Mouse (Mus musculus): ENCODE measurements at regions not wholly inside any gene's neighbourhood (a gene's known extent, or its start where the extent isn't known, plus 50 kb on each side); places are given as distances from the start of the nearest gene placed in this dataset.

DNA sequence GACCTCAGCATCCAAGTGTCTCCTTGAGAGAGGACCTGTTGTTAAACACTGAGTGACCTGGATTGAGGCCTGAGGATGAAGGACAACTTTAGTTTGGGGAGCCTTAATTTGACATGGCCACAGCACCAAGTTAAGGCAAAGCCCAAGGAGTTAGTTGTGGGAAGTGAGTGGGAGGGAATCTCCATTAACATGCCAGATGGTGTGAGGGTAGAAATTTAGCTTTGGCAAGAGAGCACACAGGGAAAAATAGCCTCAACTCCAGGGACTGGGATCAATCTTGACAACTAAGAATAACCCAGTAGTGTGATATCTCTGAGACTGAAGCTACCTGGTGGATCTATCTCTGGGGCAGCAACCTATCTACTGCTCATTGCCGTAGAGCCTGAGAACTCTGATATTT is 105.4 kb downstream of the Ahr start:
- H3K36me3 ChIP-seq (ENCODE audit: control insufficient read depth, insufficient read depth, low read length), result no peaks in the 10 kb centered on the region
- H3K27ac ChIP-seq (ENCODE audit: control insufficient read depth, insufficient read depth, low read depth, low read length), result no peak overlapping the region
- no peaks in the 10 kb centered on the region for H3K27me3 ChIP-seq (ENCODE audit: control insufficient read depth, insufficient read depth, low read length)
- no peaks in the 10 kb centered on the region for H3K4me1 ChIP-seq (ENCODE audit: control insufficient read depth, insufficient read depth, low read length)
- H3K4me3 ChIP-seq (ENCODE audit: control insufficient read depth, low read depth, low read length), result no peak overlapping the region
- TF ChIP-seq POLR2A (IDR thresholded peaks at IDR 0.05; ENCODE audit: control insufficient read depth, low read depth, low read length), result no peak
- TF ChIP-seq CTCF (IDR thresholded peaks at IDR 0.05; ENCODE audit: control insufficient read depth, insufficient read depth, insufficient replicate concordance, low read depth, low read length), result no peak

DNA sequence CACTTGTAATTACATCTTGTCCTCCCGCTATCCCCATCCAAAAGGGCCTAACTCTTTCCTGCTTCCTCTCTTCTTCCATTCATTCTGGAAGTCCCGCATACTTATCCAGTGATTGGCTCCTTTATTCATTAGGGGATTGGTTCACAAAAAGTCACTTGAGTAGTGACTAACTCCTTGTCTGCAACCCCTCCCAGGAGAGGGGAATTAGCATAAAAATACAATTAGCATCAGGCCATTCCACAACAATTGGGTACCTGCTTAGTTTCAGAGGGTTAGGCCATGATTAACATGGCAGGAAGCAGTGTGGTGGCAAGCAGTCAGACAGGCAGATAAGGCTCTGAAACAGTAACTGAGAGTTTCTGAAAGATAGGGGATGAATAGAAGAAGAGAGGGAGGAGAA is 115.6 kb downstream of the Ahr start:
- Histone ChIP-seq H3K4me3 (ENCODE audit: control insufficient read depth, low read depth, low read length) (no peak overlapping the region), H3K36me3 (ENCODE audit: control insufficient read depth, insufficient read depth, low read length) (no peaks in the 10 kb centered on the region), H3K27ac (ENCODE audit: control insufficient read depth, insufficient read depth, low read depth, low read length) (no peak overlapping the region), H3K4me1 (ENCODE audit: control insufficient read depth, insufficient read depth, low read length) (no peaks in the 10 kb centered on the region), H3K27me3 (ENCODE audit: control insufficient read depth, insufficient read depth, low read length) (no peaks in the 10 kb centered on the region)
- TF ChIP-seq POLR2A (IDR thresholded peaks at IDR 0.05; ENCODE audit: control insufficient read depth, low read depth, low read length) (no peak), CTCF (IDR thresholded peaks at IDR 0.05; ENCODE audit: control insufficient read depth, insufficient read depth, insufficient replicate concordance, low read depth, low read length) (no peak)

DNA sequence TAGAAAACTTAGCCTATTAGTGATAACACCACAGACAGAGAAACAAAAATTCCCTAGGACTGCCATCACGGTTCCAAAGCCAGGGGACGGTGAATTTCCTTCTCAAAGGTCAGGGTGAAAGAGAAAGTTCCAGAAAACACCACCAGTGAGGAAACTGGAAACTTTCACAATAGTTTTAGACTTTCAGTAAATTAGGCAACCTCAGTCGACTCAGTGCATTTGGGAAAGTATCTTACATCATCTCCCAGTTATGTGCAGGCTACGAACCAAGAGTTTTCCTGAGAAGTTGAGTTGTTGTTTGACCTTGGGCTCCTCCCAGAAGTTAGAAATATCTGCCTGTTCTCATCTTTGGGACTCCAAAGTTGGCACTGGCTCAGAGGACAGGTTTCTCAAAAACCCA is 116.9 kb downstream of the Ahr start:
- H3K4me3 ChIP-seq (ENCODE audit: control insufficient read depth, low read depth, low read length), result no peak overlapping the region
- no peaks in the 10 kb centered on the region for H3K27me3 ChIP-seq (ENCODE audit: control insufficient read depth, insufficient read depth, low read length)
- H3K4me1 ChIP-seq (ENCODE audit: control insufficient read depth, insufficient read depth, low read length), result no peaks in the 10 kb centered on the region
- no peaks in the 10 kb centered on the region for H3K36me3 ChIP-seq (ENCODE audit: control insufficient read depth, insufficient read depth, low read length)
- TF ChIP-seq POLR2A (IDR thresholded peaks at IDR 0.05; ENCODE audit: control insufficient read depth, low read depth, low read length) (no peak), CTCF (IDR thresholded peaks at IDR 0.05; ENCODE audit: control insufficient read depth, insufficient read depth, insufficient replicate concordance, low read depth, low read length) (no peak)
- no peak overlapping the region for H3K27ac ChIP-seq (ENCODE audit: control insufficient read depth, insufficient read depth, low read depth, low read length)

DNA sequence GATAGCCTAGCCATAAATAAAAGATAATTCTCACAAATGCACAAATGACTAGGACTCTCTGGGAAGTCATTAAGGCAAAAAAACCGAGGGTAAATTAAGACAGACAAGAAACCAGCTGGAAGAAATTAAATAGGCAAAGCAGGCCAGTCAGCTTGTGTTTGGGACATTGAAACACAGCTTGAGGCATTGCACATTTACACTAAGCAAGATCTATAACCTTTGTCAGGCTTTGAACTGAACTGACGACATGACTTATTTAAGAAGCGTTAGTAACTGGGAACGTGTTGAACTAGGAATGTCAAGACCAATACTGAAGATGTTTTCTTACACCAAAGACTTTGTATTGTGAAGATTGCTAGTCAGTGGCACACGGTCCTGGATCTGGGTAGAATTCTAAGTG is 118.3 kb downstream of the Ahr start:
- no peak overlapping the region for H3K4me3 ChIP-seq (ENCODE audit: control insufficient read depth, low read depth, low read length)
- H3K27ac ChIP-seq (ENCODE audit: control insufficient read depth, insufficient read depth, low read depth, low read length), result no peak overlapping the region
- H3K27me3 ChIP-seq (ENCODE audit: control insufficient read depth, insufficient read depth, low read length), result no peaks in the 10 kb centered on the region
- TF ChIP-seq CTCF (IDR thresholded peaks at IDR 0.05; ENCODE audit: control insufficient read depth, insufficient read depth, insufficient replicate concordance, low read depth, low read length) (no peak), POLR2A (IDR thresholded peaks at IDR 0.05; ENCODE audit: control insufficient read depth, low read depth, low read length) (no peak)
- no peaks in the 10 kb centered on the region for H3K36me3 ChIP-seq (ENCODE audit: control insufficient read depth, insufficient read depth, low read length)
- no peaks in the 10 kb centered on the region for H3K4me1 ChIP-seq (ENCODE audit: control insufficient read depth, insufficient read depth, low read length)

DNA sequence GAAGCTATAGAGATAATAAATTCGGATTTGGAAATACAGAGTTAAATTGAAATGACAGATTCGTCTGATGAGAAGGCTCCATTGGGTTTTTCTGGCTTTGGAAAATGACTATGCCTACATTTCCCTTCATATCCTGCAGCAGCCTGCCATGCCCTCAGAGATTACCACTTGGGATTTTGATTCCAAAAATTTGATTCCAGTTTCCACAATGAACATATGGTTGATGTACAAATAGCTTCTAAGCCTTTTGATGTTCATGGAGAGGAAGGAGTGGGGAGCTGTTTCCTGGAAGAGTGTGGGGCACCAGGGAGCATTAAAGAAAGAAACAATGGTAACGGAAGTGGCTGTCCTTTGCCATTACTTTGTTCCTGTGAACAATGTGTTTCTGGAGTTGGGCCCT is 122.1 kb downstream of the Ahr start:
- Histone ChIP-seq H3K27me3 (ENCODE audit: control insufficient read depth, insufficient read depth, low read length) (no peaks in the 10 kb centered on the region), H3K36me3 (ENCODE audit: control insufficient read depth, insufficient read depth, low read length) (no peaks in the 10 kb centered on the region), H3K4me1 (ENCODE audit: control insufficient read depth, insufficient read depth, low read length) (no peaks in the 10 kb centered on the region), H3K27ac (ENCODE audit: control insufficient read depth, insufficient read depth, low read depth, low read length) (no peak overlapping the region), H3K4me3 (ENCODE audit: control insufficient read depth, low read depth, low read length) (no peak overlapping the region)
- no peak for TF ChIP-seq POLR2A (IDR thresholded peaks at IDR 0.05; ENCODE audit: control insufficient read depth, low read depth, low read length)
- TF ChIP-seq CTCF (IDR thresholded peaks at IDR 0.05; ENCODE audit: control insufficient read depth, insufficient read depth, insufficient replicate concordance, low read depth, low read length), result no peak

DNA sequence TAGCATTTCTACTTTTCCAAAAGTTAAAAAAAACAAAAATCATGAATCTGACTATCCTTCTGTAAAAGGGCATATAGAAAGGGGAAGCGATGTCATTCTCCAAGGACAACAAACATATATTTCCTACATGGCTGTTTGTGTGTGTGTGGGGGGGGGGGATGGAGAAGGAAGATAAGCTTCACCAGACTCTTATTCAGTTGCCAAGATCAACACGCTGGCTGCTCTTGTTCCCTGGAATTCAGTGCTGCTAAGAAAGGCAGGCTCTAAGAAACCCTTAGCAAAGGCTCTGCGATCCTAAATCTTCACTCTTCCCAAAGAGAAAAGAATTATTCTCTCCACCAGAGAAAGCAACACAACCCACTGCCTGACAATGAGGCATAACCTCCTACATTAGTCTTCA is 126.4 kb downstream of the Ahr start:
- Histone ChIP-seq H3K4me1 (ENCODE audit: control insufficient read depth, insufficient read depth, low read length) (no peaks in the 10 kb centered on the region), H3K4me3 (ENCODE audit: control insufficient read depth, low read depth, low read length) (no peak overlapping the region), H3K36me3 (ENCODE audit: control insufficient read depth, insufficient read depth, low read length) (no peaks in the 10 kb centered on the region), H3K27ac (ENCODE audit: control insufficient read depth, insufficient read depth, low read depth, low read length) (no peak overlapping the region), H3K27me3 (ENCODE audit: control insufficient read depth, insufficient read depth, low read length) (no peaks in the 10 kb centered on the region)
- no peak for TF ChIP-seq POLR2A (IDR thresholded peaks at IDR 0.05; ENCODE audit: control insufficient read depth, low read depth, low read length)
- TF ChIP-seq CTCF (IDR thresholded peaks at IDR 0.05; ENCODE audit: control insufficient read depth, insufficient read depth, insufficient replicate concordance, low read depth, low read length), result no peak

DNA sequence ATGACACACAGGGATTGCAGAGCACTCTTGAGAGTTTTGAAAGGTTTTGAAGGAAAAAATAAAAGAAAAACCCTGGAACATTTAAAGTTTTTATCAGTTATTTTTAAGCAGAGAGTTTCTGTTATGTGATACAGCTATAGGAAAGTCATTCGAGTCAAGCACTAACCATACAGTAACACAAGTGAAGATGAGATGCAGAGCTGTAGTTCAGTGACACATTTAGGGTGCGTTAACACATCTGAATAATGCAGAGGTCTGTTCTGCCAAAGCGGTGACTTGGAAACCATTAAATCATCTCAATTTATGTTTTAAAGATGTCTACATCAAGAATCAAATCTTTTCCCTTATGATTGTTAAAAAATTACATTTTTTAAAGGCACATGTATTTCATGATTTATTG is 126.8 kb downstream of the Ahr start:
- no peaks in the 10 kb centered on the region for H3K27me3 ChIP-seq (ENCODE audit: control insufficient read depth, insufficient read depth, low read length)
- no peak overlapping the region for H3K27ac ChIP-seq (ENCODE audit: control insufficient read depth, insufficient read depth, low read depth, low read length)
- TF ChIP-seq CTCF (IDR thresholded peaks at IDR 0.05; ENCODE audit: control insufficient read depth, insufficient read depth, insufficient replicate concordance, low read depth, low read length), result no peak
- H3K36me3 ChIP-seq (ENCODE audit: control insufficient read depth, insufficient read depth, low read length), result no peaks in the 10 kb centered on the region
- H3K4me1 ChIP-seq (ENCODE audit: control insufficient read depth, insufficient read depth, low read length), result no peaks in the 10 kb centered on the region
- no peak overlapping the region for H3K4me3 ChIP-seq (ENCODE audit: control insufficient read depth, low read depth, low read length)

DNA sequence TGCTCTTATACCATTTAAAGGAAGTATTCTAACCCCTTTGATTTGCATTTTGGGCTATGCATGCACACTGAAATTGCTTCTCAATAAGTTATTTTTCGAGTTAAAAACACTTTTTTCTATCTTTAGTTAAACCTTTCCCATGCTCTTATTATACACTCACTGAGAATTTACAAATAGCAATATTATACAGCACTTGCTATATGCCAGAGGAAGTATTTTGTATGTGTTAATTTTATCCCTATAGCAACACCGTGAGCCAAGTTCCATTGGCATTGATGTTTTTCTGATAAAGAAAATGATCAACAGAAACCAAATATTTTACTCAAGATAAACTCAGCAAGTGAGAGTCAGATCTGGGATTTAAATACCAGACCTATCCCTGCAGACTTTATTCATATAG is 133.0 kb downstream of the Ahr start:
- H3K36me3 ChIP-seq (ENCODE audit: control insufficient read depth, insufficient read depth, low read length), result no peaks in the 10 kb centered on the region
- TF ChIP-seq POLR2A (IDR thresholded peaks at IDR 0.05; ENCODE audit: control insufficient read depth, low read depth, low read length) (no peak), CTCF (IDR thresholded peaks at IDR 0.05; ENCODE audit: control insufficient read depth, insufficient read depth, insufficient replicate concordance, low read depth, low read length) (no peak)
- H3K4me3 ChIP-seq (ENCODE audit: control insufficient read depth, low read depth, low read length), result no peak overlapping the region
- H3K4me1 ChIP-seq (ENCODE audit: control insufficient read depth, insufficient read depth, low read length), result no peaks in the 10 kb centered on the region
- no peak overlapping the region for H3K27ac ChIP-seq (ENCODE audit: control insufficient read depth, insufficient read depth, low read depth, low read length)
- H3K27me3 ChIP-seq (ENCODE audit: control insufficient read depth, insufficient read depth, low read length), result no peaks in the 10 kb centered on the region

All from testis, adult 2 months (tissue).